Mouse (Mus musculus): ENCODE results near the gene Agbl2. TPM values are rescaled to one million over a fixed set of nuclear protein-coding genes. Genes with fewer than 3 reads are reported as not detected.
"Not testable (repeated sequence)": the region's sequence is repeated elsewhere in the genome, so short reads cannot be mapped to it uniquely, and the experiment has no call there.

The Agbl2 gene
- total RNA-seq, 1 experiment, result 0.27 TPM

- H3K27ac ChIP-seq (ENCODE audit: insufficient read depth, low read depth, low read length, poor library complexity, severe bottlenecking), result no peak overlapping the region
- TF ChIP-seq HCFC1 (IDR thresholded peaks at IDR 0.05; ENCODE audit: borderline replicate concordance, insufficient read depth, low read length) (no peak), CHD2 (IDR thresholded peaks at IDR 0.05; ENCODE audit: low read depth, low read length) (no peak), ZC3H11A (IDR thresholded peaks at IDR 0.05; ENCODE audit: borderline replicate concordance, low read depth, low read length) (no peak), ZNF384 (IDR thresholded peaks at IDR 0.05; ENCODE audit: low read depth, low read length) (no peak), MAFK (IDR thresholded peaks at IDR 0.05; ENCODE audit: insufficient read depth, low read depth, low read length) (no peak)
- 0 out of 4 replicates have a peak, but pooled peaks cover 0 to under 1% of the 10 kb centered on the region in 2 experiments for H3K4me1 ChIP-seq (ENCODE audit: control insufficient read depth in 2 of 2, insufficient read depth in 2 of 2, low read length in 2 of 2, poor library complexity in 1 of 2)
- in situ Hi-C loops (cut with MboI; ENCODE audit: low sequenced_read_pairs in 2 of 2, unreplicated experiment in 2 of 2), result no loop called here
- no peak for DNase-seq (ENCODE audit: low read depth, low spot score)
- H3K9me3 ChIP-seq (ENCODE audit: control insufficient read depth, insufficient read depth, low read depth, low read length), result no peaks in the 10 kb centered on the region
- no peak overlapping the region for H3K9ac ChIP-seq (ENCODE audit: insufficient read depth, low read depth, low read length, poor library complexity, severe bottlenecking)
- H3K4me3 ChIP-seq (ENCODE audit: insufficient read depth in 1 of 2, low read depth in 1 of 2, low read length in 2 of 2, poor library complexity in 1 of 2, severe bottlenecking in 1 of 2), result no peak overlapping the region
- no peaks in the 10 kb centered on the region for H3K36me3 ChIP-seq (ENCODE audit: control insufficient read depth, insufficient read depth, low read length, poor library complexity, severe bottlenecking)
Observed at GRCm38 (mm10) chr2:90816144-90816543, 33.6 kb downstream of the Agbl2 start.

- Histone ChIP-seq H3K27ac (ENCODE audit: insufficient read depth, low read depth, low read length, poor library complexity, severe bottlenecking) (no peak overlapping the region), H3K4me3 (ENCODE audit: insufficient read depth in 1 of 2, low read depth in 1 of 2, low read length in 2 of 2, poor library complexity in 1 of 2, severe bottlenecking in 1 of 2) (no peak overlapping the region), H3K9ac (ENCODE audit: insufficient read depth, low read depth, low read length, poor library complexity, severe bottlenecking) (no peak overlapping the region), H3K9me3 (ENCODE audit: control insufficient read depth, insufficient read depth, low read depth, low read length) (no peaks in the 10 kb centered on the region), H3K36me3 (ENCODE audit: control insufficient read depth, insufficient read depth, low read length, poor library complexity, severe bottlenecking) (no peaks in the 10 kb centered on the region), H3K4me1 (ENCODE audit: control insufficient read depth in 2 of 2, insufficient read depth in 2 of 2, low read length in 2 of 2, poor library complexity in 1 of 2) (peaks cover 0 to 7% of the 10 kb centered on the region in 2 experiments; a peak in 2 of 4 replicates)
- no peak for DNase-seq (ENCODE audit: low read depth, low spot score)
- in situ Hi-C loops (cut with MboI; ENCODE audit: low sequenced_read_pairs in 2 of 2, unreplicated experiment in 2 of 2), result no loop called here
- TF ChIP-seq HCFC1 (IDR thresholded peaks at IDR 0.05; ENCODE audit: borderline replicate concordance, insufficient read depth, low read length) (no peak), MAFK (IDR thresholded peaks at IDR 0.05; ENCODE audit: insufficient read depth, low read depth, low read length) (no peak), ZNF384 (IDR thresholded peaks at IDR 0.05; ENCODE audit: low read depth, low read length) (no peak)
Observed at GRCm38 (mm10) chr2:90818710-90819109, 36.2 kb downstream of the Agbl2 start.

- TF ChIP-seq HCFC1 (IDR thresholded peaks at IDR 0.05; ENCODE audit: borderline replicate concordance, insufficient read depth, low read length) (no peak), ZNF384 (IDR thresholded peaks at IDR 0.05; ENCODE audit: low read depth, low read length) (no peak), ZC3H11A (IDR thresholded peaks at IDR 0.05; ENCODE audit: borderline replicate concordance, low read depth, low read length) (no peak)
- no peaks in the 10 kb centered on the region for H3K36me3 ChIP-seq (ENCODE audit: control insufficient read depth, insufficient read depth, low read length, poor library complexity, severe bottlenecking)
- H3K9me3 ChIP-seq (ENCODE audit: control insufficient read depth, insufficient read depth, low read depth, low read length), result no peaks in the 10 kb centered on the region
- no peak overlapping the region for H3K27ac ChIP-seq (ENCODE audit: insufficient read depth, low read depth, low read length, poor library complexity, severe bottlenecking)
- H3K4me3 ChIP-seq (ENCODE audit: insufficient read depth in 1 of 2, low read depth in 1 of 2, low read length in 2 of 2, poor library complexity in 1 of 2, severe bottlenecking in 1 of 2), result no peak overlapping the region
- H3K9ac ChIP-seq (ENCODE audit: insufficient read depth, low read depth, low read length, poor library complexity, severe bottlenecking), result no peak overlapping the region
- DNase-seq (ENCODE audit: low read depth, low spot score), result no peak
- in situ Hi-C loops (cut with MboI; ENCODE audit: low sequenced_read_pairs in 2 of 2, unreplicated experiment in 2 of 2), result no loop called here
- H3K4me1 ChIP-seq (ENCODE audit: control insufficient read depth in 2 of 2, insufficient read depth in 2 of 2, low read length in 2 of 2, poor library complexity in 1 of 2), result peaks cover 0 to 10% of the 10 kb centered on the region in 2 experiments; a peak in 2 of 4 replicates
Observed at GRCm38 (mm10) chr2:90820894-90821293, 38.4 kb downstream of the Agbl2 start.

GRCm38 (mm10) chr2:90822978-90823377, 40.5 kb downstream of the Agbl2 start:
- Histone ChIP-seq H3K9me3 (ENCODE audit: control insufficient read depth, insufficient read depth, low read depth, low read length) (no peaks in the 10 kb centered on the region), H3K4me3 (ENCODE audit: insufficient read depth in 1 of 2, low read depth in 1 of 2, low read length in 2 of 2, poor library complexity in 1 of 2, severe bottlenecking in 1 of 2) (no peak overlapping the region), H3K36me3 (ENCODE audit: control insufficient read depth, insufficient read depth, low read length, poor library complexity, severe bottlenecking) (no peaks in the 10 kb centered on the region), H3K9ac (ENCODE audit: insufficient read depth, low read depth, low read length, poor library complexity, severe bottlenecking) (no peak overlapping the region), H3K4me1 (ENCODE audit: control insufficient read depth in 2 of 2, insufficient read depth in 2 of 2, low read length in 2 of 2, poor library complexity in 1 of 2) (peaks cover 0 to 10% of the 10 kb centered on the region in 2 experiments; a peak in 2 of 4 replicates), H3K27ac (ENCODE audit: insufficient read depth, low read depth, low read length, poor library complexity, severe bottlenecking) (peak overlapping the region; percentile 81; the same call in 1 of the 2 replicates)
- TF ChIP-seq HCFC1 (IDR thresholded peaks at IDR 0.05; ENCODE audit: borderline replicate concordance, insufficient read depth, low read length), result no peak
- TF ChIP-seq MAFK (IDR thresholded peaks at IDR 0.05; ENCODE audit: insufficient read depth, low read depth, low read length), result 0 out of 2 replicates have a peak, but pooled peaks have one; percentile 45
- in situ Hi-C loops (cut with MboI; ENCODE audit: low sequenced_read_pairs in 2 of 2, unreplicated experiment in 2 of 2), result no loop called here
- no peak for DNase-seq (ENCODE audit: low read depth, low spot score)

- Histone ChIP-seq H3K27ac (ENCODE audit: insufficient read depth, low read depth, low read length, poor library complexity, severe bottlenecking) (peak overlapping the region; percentile 42), H3K36me3 (ENCODE audit: control insufficient read depth, insufficient read depth, low read length, poor library complexity, severe bottlenecking) (no peaks in the 10 kb centered on the region), H3K9me3 (ENCODE audit: control insufficient read depth, insufficient read depth, low read depth, low read length) (no peaks in the 10 kb centered on the region), H3K4me1 (ENCODE audit: control insufficient read depth in 2 of 2, insufficient read depth in 2 of 2, low read length in 2 of 2, poor library complexity in 1 of 2) (peaks cover 0 to 10% of the 10 kb centered on the region in 2 experiments; a peak in 2 of 4 replicates), H3K9ac (ENCODE audit: insufficient read depth, low read depth, low read length, poor library complexity, severe bottlenecking) (no peak overlapping the region), H3K4me3 (ENCODE audit: insufficient read depth in 1 of 2, low read depth in 1 of 2, low read length in 2 of 2, poor library complexity in 1 of 2, severe bottlenecking in 1 of 2) (no peak overlapping the region)
- TF ChIP-seq MAFK (IDR thresholded peaks at IDR 0.05; ENCODE audit: insufficient read depth, low read depth, low read length) (no peak), ZNF384 (IDR thresholded peaks at IDR 0.05; ENCODE audit: low read depth, low read length) (no peak), ZC3H11A (IDR thresholded peaks at IDR 0.05; ENCODE audit: borderline replicate concordance, low read depth, low read length) (no peak), HCFC1 (IDR thresholded peaks at IDR 0.05; ENCODE audit: borderline replicate concordance, insufficient read depth, low read length) (no peak)
- in situ Hi-C loops (cut with MboI; ENCODE audit: low sequenced_read_pairs in 2 of 2, unreplicated experiment in 2 of 2), result no loop called here
- DNase-seq (ENCODE audit: low read depth, low spot score), result no peak
Observed at GRCm38 (mm10) chr2:90823781-90824180, 41.3 kb downstream of the Agbl2 start.

- H3K9ac ChIP-seq (ENCODE audit: insufficient read depth, low read depth, low read length, poor library complexity, severe bottlenecking); H3K36me3 ChIP-seq (ENCODE audit: control insufficient read depth, insufficient read depth, low read length, poor library complexity, severe bottlenecking); H3K27ac ChIP-seq (ENCODE audit: insufficient read depth, low read depth, low read length, poor library complexity, severe bottlenecking); H3K4me3 ChIP-seq (ENCODE audit: insufficient read depth in 1 of 2, low read depth in 1 of 2, low read length in 2 of 2, poor library complexity in 1 of 2, severe bottlenecking in 1 of 2); H3K9me3 ChIP-seq (ENCODE audit: control insufficient read depth, insufficient read depth, low read depth, low read length); H3K4me1 ChIP-seq (ENCODE audit: control insufficient read depth in 2 of 2, insufficient read depth in 2 of 2, low read length in 2 of 2, poor library complexity in 1 of 2); in situ Hi-C loops (cut with MboI; ENCODE audit: low sequenced_read_pairs in 2 of 2, unreplicated experiment in 2 of 2); DNase-seq (ENCODE audit: low read depth, low spot score): not testable (repeated sequence)
Observed at GRCm38 (mm10) chr2:90824528-90824927, 42.0 kb downstream of the Agbl2 start.

All from ES-E14 (cell line).